Mouse (Mus musculus) retina, postnatal 1 day (tissue): ENCODE measurements at regions not wholly inside any gene's neighbourhood (a gene's known extent, or its start where the extent isn't known, plus 50 kb on each side); places are given as distances from the start of the nearest gene placed in this dataset.
"Not testable (repeated sequence)": the region's sequence is repeated elsewhere in the genome, so short reads cannot be mapped to it uniquely, and the experiment has no call there.

ENCODE experiments used
- DNase-seq: peaks from one replicate; pipeline ENCODE4 v3.0.0-alpha.2; 2012

GRCm38 (mm10) chr3:22681999-22682648 lies 605.7 kb downstream of the Tbl1xr1 start:
- DNase-seq, result no peak

GRCm38 (mm10) chr3:22699317-22699716 lies 622.9 kb downstream of the Tbl1xr1 start:
- DNase-seq, result no peak

DNA sequence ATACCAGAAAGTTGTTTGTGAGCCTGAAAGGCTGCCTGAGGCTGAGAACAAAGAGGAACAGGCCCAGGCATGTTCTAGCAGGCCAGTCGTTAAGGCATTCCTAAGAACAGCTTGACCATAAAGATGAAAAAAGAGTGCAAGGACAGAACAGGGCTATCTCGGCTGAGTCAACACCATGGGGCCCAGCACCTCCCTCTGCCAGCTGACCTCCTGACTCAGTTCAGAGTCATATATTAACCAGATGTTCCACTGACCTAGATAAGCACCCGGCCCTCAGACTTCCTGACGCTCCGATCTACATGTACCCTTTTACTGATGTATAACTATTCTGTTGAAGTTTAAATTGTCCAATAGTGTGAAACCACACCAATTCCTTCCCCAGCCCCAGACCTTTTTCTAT lies 625.0 kb downstream of the Tbl1xr1 start:
- DNase-seq, result not testable (repeated sequence)

GRCm38 (mm10) chr3:22705673-22706072 lies 629.2 kb downstream of the Tbl1xr1 start:
- DNase-seq, result no peak

DNA sequence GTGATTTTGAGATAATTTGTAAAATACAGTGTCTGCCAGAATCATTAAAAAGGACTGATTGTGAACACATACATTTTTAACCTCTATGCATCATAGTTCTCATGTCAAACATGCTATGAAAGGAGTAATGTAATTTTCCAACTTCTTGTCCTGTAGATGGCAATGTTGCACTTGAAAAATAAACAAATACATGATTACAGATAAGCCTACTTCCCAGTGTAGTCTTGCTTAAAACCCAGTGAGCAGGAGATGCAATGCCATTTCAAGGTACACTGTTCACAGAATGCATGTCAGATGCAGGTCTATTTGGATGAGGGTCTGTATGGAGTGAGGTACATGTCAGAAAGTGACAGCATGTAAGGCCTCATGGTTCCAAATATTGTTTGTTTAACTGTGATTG lies 668.6 kb downstream of the Tbl1xr1 start:
- DNase-seq, result peak; percentile 68
